Mouse (Mus musculus) gastrocnemius, postnatal 4 days (tissue): Measurements from ENCODE around the gene Zfp978. TPM values are rescaled to one million over a fixed set of nuclear protein-coding genes. Genes with fewer than 3 reads are reported as not detected.
"Not testable (repeated sequence)": the region's sequence is repeated elsewhere in the genome, so short reads cannot be mapped to it uniquely, and the experiment has no call there.

Experiments used
- DNase-seq, 2 experiments: peaks; one replicate each; pipeline ENCODE4 v3.0.0; 2021 to 2022; ENCODE audit warnings: low spot score in 2 of 2, mixed read lengths in 2 of 2
- total RNA-seq, 2 experiments: library from RNA; stranded (reverse); gene quantifications; 2 replicates each; pipeline ENCODE4 v1.2.3; 2021

Zfp978 gene
- total RNA-seq, 2 experiments from 2014 or later = not detected

DNA sequence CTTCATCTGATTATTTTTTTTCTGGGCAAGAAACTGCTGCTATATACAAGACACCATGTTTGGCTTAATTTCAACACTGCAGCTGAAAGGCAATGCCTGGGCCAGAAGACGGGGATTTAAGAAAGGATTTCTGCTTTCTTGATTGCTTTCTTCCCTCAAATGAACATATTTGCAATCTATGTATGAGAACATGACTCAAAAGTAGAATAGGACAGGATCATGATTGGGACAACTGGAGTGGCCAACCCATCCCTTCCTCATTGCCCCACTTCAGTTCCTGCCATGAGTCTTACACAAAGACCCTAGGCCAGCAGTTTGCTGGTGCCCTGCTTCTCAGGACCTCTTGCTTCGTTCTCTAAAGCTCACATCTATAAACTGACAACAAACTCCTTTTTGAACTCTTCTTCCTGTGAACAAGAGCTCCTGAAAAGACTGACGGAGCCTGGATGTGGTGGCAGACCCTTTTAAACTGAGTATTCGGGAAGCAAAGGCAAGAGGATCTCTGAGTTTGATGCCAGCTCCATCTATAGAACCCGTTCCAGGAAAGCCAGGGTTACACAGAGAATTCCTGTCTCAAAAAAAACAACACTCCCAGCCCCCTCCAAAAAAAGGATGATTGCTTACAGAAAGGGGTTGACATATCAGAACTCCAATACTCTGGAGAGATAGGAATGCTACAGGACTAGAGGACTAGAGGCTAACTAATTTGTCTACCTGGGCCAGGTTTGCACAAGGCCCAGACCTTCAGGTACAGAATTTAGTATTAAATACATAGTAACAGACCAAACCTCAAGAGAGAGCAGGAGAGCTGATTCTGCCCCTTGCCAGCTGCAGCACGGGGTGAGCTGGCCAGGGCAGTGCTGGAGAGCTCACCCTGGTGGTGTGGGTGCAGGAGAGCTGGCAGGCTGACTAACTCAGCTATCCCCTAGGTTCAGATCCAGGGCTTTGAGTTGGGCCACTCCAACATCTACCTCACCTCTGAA is 43.1 kb downstream of the Zfp978 start:
- not testable (repeated sequence) for DNase-seq

DNA sequence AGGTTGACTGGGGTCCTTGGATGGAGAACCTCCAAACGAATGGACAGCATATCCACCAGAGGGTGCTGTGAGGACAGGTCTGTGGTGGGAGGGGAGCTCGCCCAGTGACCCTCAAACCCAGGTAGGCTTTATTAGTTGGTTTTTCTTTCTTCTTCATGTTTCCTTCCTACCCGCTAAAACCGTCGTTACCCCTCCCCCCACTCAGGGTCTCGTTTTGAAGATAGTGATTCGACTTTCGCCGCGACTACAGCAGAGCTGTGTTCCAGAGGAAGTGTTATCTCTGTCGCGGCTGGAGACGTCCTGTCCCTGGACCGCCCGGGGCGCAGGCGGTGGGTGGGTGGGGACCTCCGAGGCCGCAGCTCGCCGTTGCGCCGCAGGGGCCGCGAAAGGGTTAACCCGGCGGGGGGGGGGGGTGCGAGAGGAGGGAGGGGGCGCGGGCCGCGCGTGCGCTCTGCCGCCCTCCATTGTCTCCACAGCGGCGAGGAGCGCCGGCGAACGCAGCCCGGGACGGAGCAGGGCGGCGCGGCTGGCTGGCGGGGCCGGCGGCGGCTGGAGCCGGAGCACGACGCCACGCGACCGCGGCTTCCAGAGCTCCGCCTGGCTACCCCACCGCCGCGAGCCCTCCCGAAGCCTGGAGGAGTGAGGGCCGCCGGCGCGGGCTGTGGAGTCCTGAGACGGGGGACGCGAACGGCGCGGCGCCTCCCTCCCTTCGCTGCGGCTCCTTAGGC is 45.8 kb downstream of the Zfp978 start:
- peak in 1 of 2 experiments; percentile 38 for DNase-seq

DNA sequence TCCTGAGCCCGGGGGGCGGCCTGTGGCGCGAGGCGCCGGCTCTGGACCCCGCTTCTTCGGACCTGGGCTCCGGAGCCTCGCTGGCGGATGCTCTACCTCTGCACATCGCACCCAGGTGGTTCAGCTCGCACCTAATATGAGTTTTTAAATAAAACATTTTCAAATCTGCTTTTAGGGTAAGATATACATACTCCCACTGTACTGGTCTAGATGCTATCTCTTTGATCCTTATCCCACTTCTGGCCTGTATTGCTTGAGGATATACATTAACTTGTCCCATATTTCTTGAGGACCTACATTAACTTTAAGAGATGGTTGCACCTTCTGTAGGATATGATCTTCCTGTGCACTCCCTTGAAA is 46.3 kb downstream of the Zfp978 start:
- DNase-seq = no peak

DNA sequence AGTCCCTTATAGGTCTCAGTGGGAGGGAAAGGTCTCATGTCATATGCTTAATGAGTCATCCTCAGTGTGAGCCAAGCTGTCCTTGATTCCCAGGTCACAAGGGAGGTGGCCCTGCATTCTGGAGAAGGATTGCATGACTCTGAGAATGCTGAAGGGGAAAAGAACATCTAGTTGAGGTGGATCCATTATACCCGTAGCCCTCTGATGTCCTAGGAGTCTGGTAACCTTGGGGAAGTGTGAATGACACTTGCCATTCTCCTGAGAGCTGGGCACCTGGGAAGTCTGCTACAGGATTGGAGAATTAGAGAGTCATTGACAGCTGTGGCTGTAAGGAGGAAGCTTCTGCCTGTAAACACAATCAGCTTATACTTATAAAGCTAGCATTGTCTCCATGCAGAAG is 55.3 kb downstream of the Zfp978 start:
- not testable (repeated sequence) for DNase-seq

- DNase-seq = no peak
Measured at GRCm38 (mm10) chr4:147417157-147417778, 56.2 kb downstream of the Zfp978 start.

- no peak for DNase-seq
Measured at GRCm38 (mm10) chr4:147417921-147418320, 56.8 kb downstream of the Zfp978 start.

DNA sequence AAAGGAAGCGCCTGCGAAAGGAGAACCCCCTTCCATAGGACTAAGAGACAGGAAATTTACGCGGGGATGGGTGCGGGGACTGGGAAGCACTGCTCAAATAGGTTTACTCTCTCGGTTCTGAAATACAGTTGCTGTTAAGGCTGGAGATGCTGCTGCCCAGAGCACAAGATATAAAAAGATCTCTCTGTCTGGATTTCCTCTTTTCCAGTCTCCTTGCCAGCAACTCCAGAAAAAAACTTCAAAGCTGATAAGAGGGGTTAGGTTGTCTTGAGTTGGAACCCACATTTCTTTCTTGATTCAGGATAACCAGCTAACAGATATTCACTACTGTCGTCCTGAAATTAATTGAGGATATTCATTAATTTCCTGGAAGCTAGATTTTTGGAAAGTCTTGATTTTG is 57.2 kb downstream of the Zfp978 start:
- not testable (repeated sequence) for DNase-seq

DNA sequence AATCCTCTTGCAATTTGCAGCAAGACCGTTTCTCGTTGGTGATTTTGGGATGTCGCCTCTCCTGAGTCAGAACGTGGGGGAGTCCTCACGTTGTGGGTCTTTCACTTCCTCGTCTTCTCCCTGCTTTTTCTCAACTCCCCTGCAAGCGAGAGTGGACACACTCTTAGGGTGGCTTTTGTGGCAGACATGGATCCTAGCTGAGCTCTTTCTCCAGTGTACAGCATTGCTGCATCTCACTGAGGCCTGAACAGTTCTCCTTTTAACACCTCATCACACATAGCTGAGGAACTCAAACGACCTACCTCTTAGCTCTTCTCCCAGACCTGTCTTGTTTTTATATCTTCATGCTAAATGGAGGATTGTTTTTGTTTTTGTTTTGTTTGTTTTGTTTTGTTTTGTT is 58.1 kb downstream of the Zfp978 start:
- DNase-seq = not testable (repeated sequence)

GRCm38 (mm10) chr4:147419756-147420590 is 58.9 kb downstream of the Zfp978 start:
- not testable (repeated sequence) for DNase-seq

DNA sequence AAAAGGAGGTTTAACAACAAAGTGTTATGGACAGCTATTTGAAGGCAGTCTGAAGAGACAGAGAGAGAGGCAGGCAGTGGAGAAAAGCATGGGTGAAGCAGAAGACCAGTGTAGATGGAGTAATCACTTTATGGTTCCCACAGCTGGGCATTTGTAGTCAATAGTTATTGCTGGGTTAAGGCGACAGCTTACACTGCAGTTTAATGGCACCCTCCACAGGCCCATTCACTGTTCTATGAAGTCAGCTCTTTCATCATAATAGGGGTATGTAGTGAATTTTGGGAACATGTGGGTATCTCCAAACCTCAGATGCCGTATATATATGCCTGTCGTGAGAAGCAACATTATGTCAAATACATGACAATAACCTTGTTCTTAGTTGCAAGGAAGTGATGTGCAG is 59.7 kb downstream of the Zfp978 start:
- no peak for DNase-seq

- not testable (repeated sequence) for DNase-seq
Measured at GRCm38 (mm10) chr4:147421316-147421715, 60.2 kb downstream of the Zfp978 start.

DNA sequence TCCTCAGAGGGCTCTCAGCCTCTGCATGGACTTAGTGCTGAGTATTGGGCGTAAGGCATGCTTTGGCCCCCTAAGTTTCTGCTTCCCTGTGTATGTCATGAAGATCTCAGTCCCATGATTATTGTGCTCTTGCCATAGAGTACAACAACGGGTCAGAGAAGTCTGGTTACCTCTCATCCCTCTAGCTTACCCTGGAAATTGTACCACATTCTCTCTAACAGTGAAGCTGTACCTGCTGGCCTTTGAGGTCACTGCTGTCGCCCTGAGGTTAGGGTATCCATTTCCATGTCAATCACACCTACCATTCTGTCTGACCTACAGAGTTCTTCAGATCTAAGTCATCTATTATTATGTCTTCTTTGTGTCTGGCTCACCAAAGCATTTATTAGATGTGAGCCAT is 62.0 kb downstream of the Zfp978 start:
- no peak for DNase-seq

DNA sequence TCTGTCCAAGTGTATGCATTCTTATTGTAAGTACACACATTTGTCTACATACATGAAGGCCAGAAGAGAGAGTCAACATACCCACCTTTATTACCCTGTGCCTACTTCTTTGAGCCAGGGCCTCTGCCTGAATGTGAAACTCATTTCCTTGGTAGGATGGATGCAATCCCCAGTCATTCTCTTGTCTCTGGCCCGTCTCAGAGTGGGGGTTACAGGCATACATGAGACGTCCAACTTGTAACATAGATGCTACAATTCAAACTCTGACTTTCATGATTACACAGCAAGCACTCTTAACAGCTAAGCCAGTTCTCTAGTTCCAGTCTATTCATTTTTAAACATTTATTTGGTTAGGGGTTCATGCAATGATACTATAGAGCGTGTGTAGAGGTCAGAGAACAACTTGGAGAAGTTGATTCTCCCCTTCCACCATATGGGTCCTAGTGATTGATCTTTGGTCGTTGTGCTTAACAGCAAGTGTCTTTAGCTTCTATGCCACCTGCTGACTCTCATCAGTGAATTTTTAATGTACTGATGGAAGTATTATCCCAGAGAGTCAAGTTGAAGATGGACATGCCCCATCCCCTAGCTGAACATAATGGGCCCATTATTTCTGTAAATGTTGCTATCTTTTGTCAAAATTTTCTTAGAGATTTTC is 62.7 kb downstream of the Zfp978 start:
- no peak for DNase-seq

DNA sequence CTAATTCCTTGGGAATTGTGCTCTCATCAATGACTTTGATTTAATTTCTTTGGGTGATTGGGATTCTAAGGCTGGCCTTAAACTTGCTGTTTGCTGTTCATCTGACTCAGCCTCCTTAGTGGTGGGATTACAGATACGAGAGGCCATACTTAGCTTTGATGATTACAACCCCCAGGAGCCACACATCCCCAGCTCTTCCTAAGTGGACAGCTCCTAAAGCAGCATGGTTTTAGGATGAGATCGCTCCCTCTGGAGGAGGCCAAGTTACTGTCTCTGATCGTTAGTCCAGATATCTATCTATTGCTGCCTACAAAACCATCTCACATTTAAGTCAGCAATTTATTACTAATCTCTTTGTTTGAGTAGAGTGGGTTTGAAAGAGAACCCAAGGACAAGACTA is 63.3 kb downstream of the Zfp978 start:
- DNase-seq = not testable (repeated sequence)

DNA sequence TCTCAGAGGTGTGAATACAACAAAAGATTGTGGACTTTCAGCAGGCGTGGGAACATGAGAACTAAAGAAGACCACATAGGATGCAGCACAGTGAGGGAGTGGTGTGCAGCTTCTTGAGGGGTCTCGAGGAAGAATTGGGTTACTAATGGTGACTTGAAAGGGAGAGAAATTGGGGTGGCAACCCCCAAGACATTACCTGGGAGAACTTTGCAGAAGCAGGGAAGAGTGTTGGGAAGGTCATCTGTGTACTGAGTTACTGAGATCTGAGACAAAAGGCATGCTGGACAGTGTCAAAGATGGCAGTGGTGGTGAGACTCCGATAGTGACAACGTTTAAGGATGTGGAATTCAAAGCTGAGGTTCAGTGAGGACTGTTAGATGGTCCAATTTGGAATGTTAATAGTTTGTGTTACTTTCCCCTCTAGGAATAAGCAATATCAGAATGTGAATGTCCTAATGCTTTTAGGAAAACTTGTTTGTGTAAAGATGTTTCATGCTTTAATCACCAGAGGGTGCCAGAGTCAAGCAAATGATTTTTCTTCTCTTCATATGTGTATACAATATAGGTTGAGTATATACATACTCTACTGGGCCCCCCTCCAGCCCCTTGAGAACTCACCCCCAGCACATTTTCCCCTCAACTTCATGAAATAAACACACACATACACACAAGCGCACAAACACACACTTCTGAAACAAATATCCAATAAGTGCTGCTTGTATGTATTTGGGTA is 64.7 kb downstream of the Zfp978 start:
- DNase-seq = not testable (repeated sequence)

DNA sequence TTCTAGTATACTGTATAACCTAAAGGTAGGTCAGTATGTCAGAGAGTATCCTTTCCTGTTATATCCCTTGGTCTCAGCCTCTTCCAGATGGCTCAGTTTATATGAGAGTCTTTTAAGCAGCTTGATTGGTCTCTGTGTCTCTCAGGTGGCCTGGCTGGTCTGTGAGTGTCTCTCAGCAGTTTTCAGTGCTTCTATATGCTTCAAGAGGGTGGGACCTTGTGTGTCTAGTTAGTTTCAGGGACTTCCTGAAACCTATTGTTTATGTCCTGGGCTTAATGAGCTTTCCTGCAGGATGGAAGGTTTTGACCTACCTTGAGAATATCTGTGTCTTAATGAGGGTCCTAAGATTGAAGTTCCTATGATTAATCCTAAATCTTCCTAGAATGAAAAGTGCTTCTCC is 69.5 kb downstream of the Zfp978 start:
- DNase-seq = no peak

- DNase-seq = not testable (repeated sequence)
Measured at GRCm38 (mm10) chr4:147431696-147432442, 70.8 kb downstream of the Zfp978 start.

GRCm38 (mm10) chr4:147432443-147432790 is 71.3 kb downstream of the Zfp978 start:
- no peak for DNase-seq

DNA sequence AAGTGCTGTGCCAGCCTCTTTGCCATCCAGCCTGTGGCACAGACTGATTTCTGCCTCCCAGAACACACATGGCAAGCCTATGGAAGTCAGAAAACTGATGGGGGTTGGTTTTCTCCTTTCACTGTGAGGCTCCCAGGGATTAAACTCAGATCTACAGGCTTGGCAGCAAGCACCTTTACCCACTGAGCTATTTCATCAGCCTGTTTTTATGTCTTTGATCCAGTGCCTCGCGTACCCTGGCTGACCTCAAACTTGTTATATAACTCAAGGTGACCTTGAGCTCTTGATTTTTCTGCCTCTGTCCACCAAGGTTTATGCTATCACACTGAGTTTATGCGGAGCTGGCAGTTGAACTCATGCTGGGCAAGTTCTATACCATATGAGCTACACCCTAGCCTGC is 71.9 kb downstream of the Zfp978 start:
- DNase-seq = no peak
